Mouse (Mus musculus): ENCODE measurements around the gene Sall4. TPM values are rescaled to one million over a fixed set of nuclear protein-coding genes. Genes with fewer than 3 reads are reported as not detected.

Gene Sall4
- polyA plus RNA-seq (2017; shearing (Covaris generic)) = under 1 TPM in 1 of 2 experiments, not detected in 1; 0.17 TPM

GRCm38 (mm10) chr2:168767582-168767981 is at the start of gene Sall4:
Gene Sall4 (minus strand): TSS chr2:168767943.
- no peak for ATAC-seq

GRCm38 (mm10) chr2:168813243-168813642 is 45.5 kb upstream of the Sall4 start:
- ATAC-seq = no peak

- no peak for ATAC-seq
These were observed 42.2 kb upstream of the Sall4 start for GRCm38 (mm10) chr2:168809895-168810294.

- no peak for ATAC-seq
These were observed 39.9 kb upstream of the Sall4 start for GRCm38 (mm10) chr2:168807681-168808080.

- no peak for ATAC-seq
These were observed 36.1 kb upstream of the Sall4 start for GRCm38 (mm10) chr2:168803849-168804248.

- no peak for ATAC-seq
These were observed 31.6 kb upstream of the Sall4 start for GRCm38 (mm10) chr2:168799326-168799725.

GRCm38 (mm10) chr2:168798921-168799320 is 31.2 kb upstream of the Sall4 start:
- no peak for ATAC-seq

- ATAC-seq = no peak
These were observed 23.5 kb upstream of the Sall4 start for GRCm38 (mm10) chr2:168791115-168791802.

- no peak for ATAC-seq
These were observed 18.4 kb upstream of the Sall4 start for GRCm38 (mm10) chr2:168786174-168786573.

- ATAC-seq = no peak
These were observed 12.9 kb upstream of the Sall4 start for GRCm38 (mm10) chr2:168780596-168780995.

GRCm38 (mm10) chr2:168780024-168780423 is 12.3 kb upstream of the Sall4 start:
- ATAC-seq = no peak

GRCm38 (mm10) chr2:168777481-168777880 is 9.7 kb upstream of the Sall4 start:
- ATAC-seq = no peak

GRCm38 (mm10) chr2:168776238-168776637 is 8.5 kb upstream of the Sall4 start:
- ATAC-seq = no peak

- no peak for ATAC-seq
These were observed 1.5 kb upstream of the Sall4 start for GRCm38 (mm10) chr2:168769259-168769658.

GRCm38 (mm10) chr2:168766538-168767361 is 993 bp downstream of the Sall4 start:
- no peak for ATAC-seq

- ATAC-seq = no peak
These were observed 1.8 kb downstream of the Sall4 start for GRCm38 (mm10) chr2:168765696-168766537.

GRCm38 (mm10) chr2:168765065-168765681 is 2.6 kb downstream of the Sall4 start:
- ATAC-seq = no peak

GRCm38 (mm10) chr2:168764460-168764867 is 3.3 kb downstream of the Sall4 start:
- ATAC-seq = no peak

- ATAC-seq = no peak
These were observed 4.0 kb downstream of the Sall4 start for GRCm38 (mm10) chr2:168763785-168764184.

- no peak for ATAC-seq
These were observed 5.3 kb downstream of the Sall4 start for GRCm38 (mm10) chr2:168762411-168762815.

- no peak for ATAC-seq
These were observed 5.8 kb downstream of the Sall4 start for GRCm38 (mm10) chr2:168761954-168762353.

GRCm38 (mm10) chr2:168761141-168761540 is 6.6 kb downstream of the Sall4 start:
- ATAC-seq = no peak

All from activated CD4-positive, CD25-positive, alpha-beta regulatory T cell, adult 4 months (primary cell).